Mouse (Mus musculus) heart, embryonic 13.5 days (tissue): ENCODE measurements at regions not wholly inside any gene's neighbourhood (a gene's known extent, or its start where the extent isn't known, plus 50 kb on each side); places are given as distances from the start of the nearest gene placed in this dataset.

ENCODE experiments used
- ATAC-seq: fragments of 200-750 bp; cut with Nextera tagmentation; 2 replicates; pipeline ENCODE4 v1.8.0; 2017; ENCODE audit warnings: moderate TSS enrichment; ENCODE audit not compliant: insufficient number of reproducible peaks, low FRiP score, low TSS enrichment; ENCODE audit errors: extremely low read depth
- H3K27ac ChIP-seq: fragments of 300-500 bp; sonication (generic); replicated peaks from 2 replicates; pipeline ENCODE4 v1.5.1; 2015; ENCODE audit warnings: moderate library complexity, mild to moderate bottlenecking, inconsistent platforms
- H3K27me3 ChIP-seq: fragments of 300-500 bp; sonication (generic); replicated peaks from 2 replicates; pipeline ENCODE4 v1.6.1; 2015; ENCODE audit warnings: mild to moderate bottlenecking, inconsistent platforms
- H3K36me3 ChIP-seq: fragments of 300-500 bp; sonication (generic); 2 replicates; pipeline ENCODE4 v1.6.1; 2015; ENCODE audit warnings: mild to moderate bottlenecking, inconsistent platforms
- H3K4me1 ChIP-seq: fragments of 300-500 bp; sonication (generic); 2 replicates; pipeline ENCODE4 v1.6.1; 2015; ENCODE audit warnings: inconsistent platforms
- H3K4me2 ChIP-seq: fragments of 300-500 bp; sonication (generic); 2 replicates; pipeline ENCODE4 v1.6.1; 2015; ENCODE audit warnings: inconsistent platforms, mild to moderate bottlenecking, moderate library complexity
- H3K4me3 ChIP-seq: fragments of 300-500 bp; sonication (generic); 2 replicates; pipeline ENCODE4 v1.5.1; 2015; ENCODE audit warnings: moderate library complexity, mild to moderate bottlenecking, inconsistent platforms
- H3K9ac ChIP-seq: fragments of 300-500 bp; sonication (generic); 2 replicates; pipeline ENCODE4 v1.6.1; 2015; ENCODE audit warnings: inconsistent platforms, mild to moderate bottlenecking, moderate library complexity
- H3K9me3 ChIP-seq: fragments of 300-500 bp; sonication (generic); 2 replicates; pipeline ENCODE4 v1.6.1; 2016; ENCODE audit warnings: inconsistent platforms
- WGBS: fragments of 180-500 bp; shearing (Covaris S2); methylation state at CpG from one replicate; pipeline ENCODE4 v1.1.7; 2015; ENCODE audit warnings: mixed read lengths; 5-methylcytosine and 5-hydroxymethylcytosine counted together

DNA sequence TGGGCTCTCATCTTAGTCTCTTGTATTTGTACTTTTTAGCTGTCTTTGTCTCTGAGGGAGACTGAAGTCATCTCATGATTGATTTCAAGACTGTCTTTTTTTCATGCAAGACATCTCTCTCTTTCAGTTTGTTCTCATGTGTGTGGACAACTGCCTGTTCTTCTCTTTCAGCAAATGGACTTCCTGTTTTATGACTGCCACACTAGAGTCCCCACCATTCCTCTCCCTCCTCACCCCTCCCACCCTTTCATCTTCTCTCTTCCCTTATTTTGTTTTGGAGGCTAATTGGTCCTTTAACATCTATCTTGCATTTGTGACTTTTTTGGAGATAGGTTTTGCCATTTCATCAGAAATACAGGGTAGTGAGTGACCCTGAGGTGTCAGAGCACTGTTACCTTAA, 311.8 kb upstream of the Gm5148 start:
- H3K4me3 ChIP-seq = no peak overlapping the region
- H3K9ac ChIP-seq = no peak overlapping the region
- H3K27me3 ChIP-seq = 0 out of 2 replicates have a peak, but pooled peaks cover 2% of the 10 kb centered on the region
- no peaks in the 10 kb centered on the region for H3K4me1 ChIP-seq
- no peaks in the 10 kb centered on the region for H3K36me3 ChIP-seq
- H3K4me2 ChIP-seq = no peak overlapping the region
- no peak for ATAC-seq
- H3K27ac ChIP-seq = no peak overlapping the region
- H3K9me3 ChIP-seq = no peaks in the 10 kb centered on the region

DNA sequence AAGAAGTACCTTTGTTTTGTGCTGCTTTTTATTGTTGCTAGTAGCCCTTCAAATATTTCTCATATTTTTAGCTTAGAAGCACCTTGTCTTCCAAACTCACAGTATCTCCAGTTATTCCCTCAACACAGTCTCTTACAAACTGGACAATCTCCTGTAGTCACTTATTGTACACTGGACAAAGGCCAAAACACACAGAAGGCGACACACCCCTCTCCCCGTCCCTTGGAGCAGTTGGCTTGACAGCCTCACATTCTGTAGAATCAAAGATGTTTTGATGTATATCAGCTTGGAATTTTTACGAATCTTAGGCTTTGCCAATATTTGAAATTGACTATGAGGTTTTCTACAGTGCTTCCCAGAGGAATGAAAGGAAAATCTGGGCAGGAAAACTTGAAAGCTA, 309.8 kb upstream of the Gm5148 start:
- Histone ChIP-seq H3K27ac (no peak overlapping the region), H3K9me3 (no peaks in the 10 kb centered on the region), H3K36me3 (no peaks in the 10 kb centered on the region), H3K4me3 (no peak overlapping the region), H3K27me3 (no peaks in the 10 kb centered on the region), H3K9ac (no peak overlapping the region), H3K4me1 (no peaks in the 10 kb centered on the region), H3K4me2 (no peak overlapping the region)
- ATAC-seq = no peak
- 49% methylated on average over 3 of the region's 3 CpGs for WGBS

DNA sequence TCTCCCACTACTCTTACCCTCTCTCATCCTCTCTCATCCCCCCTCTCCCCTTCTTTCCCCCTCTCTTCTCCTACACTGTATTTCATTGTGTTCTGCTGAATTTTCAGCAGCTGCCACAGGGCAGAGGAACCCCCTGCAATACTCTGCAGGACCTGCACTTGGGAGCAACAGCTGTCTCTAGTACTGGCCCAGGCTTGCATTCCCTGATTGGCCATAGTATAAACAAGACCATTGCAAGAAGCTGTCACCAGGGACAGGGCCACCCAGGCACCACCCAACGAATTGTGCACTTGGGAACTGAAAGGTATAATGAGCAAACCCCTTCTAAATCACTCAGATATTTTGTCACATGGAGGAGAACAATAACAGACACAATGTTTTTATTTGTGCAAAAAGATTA, 290.5 kb upstream of the Gm5148 start:
- no peak overlapping the region for H3K4me3 ChIP-seq
- no peaks in the 10 kb centered on the region for H3K9me3 ChIP-seq
- H3K36me3 ChIP-seq = no peaks in the 10 kb centered on the region
- H3K9ac ChIP-seq = no peak overlapping the region
- no peaks in the 10 kb centered on the region for H3K27me3 ChIP-seq
- WGBS = 43% methylated on average over 1 of the region's 1 CpGs
- no peak overlapping the region for H3K4me2 ChIP-seq
- no peak overlapping the region for H3K27ac ChIP-seq
- no peak for ATAC-seq
- peaks cover 4% of the 10 kb centered on the region for H3K4me1 ChIP-seq

DNA sequence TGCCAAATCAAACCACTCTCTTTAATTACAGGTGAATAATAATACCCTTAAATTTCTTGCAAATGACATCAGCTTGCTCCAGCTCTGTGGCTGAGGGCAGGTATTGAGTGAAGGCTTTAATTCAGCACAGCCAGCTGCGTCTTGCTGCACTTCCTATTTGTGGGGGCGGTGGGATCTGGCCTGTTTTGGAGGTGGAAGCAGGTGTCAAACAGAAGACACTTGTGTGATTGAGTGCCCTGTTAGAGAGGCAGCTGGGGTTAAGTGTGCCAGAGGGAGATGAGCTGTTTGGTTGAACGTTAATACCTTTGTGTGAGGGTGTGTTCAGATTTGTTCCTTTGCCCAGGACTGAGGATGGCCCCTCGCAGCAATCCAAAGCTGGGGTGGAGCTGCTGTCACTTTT, 284.9 kb upstream of the Gm5148 start:
- Histone ChIP-seq H3K4me1 (no peaks in the 10 kb centered on the region), H3K4me3 (no peak overlapping the region), H3K27ac (no peak overlapping the region), H3K9ac (no peak overlapping the region), H3K36me3 (no peaks in the 10 kb centered on the region), H3K9me3 (no peaks in the 10 kb centered on the region), H3K4me2 (no peak overlapping the region), H3K27me3 (no peaks in the 10 kb centered on the region)
- WGBS = 51% methylated on average over 4 of the region's 4 CpGs
- no peak for ATAC-seq

DNA sequence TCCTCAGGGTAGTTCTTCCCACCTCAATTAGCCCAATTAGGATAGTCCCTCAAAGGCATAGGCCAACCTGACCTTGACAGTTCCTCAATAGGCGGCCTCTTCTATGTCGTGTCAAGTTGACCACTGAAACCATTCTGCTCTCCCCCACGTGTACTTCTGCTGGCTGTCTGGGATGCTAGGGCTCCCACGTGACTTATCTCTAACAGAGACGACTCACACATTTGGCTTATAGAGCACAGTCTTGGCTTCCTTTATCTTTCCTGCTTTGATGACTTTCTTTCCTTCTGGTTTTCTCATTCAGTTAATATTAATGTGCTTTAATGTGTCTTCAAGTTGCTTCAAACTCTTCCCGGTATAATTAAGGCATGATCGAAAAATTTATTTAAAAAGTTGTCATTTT, 284.0 kb upstream of the Gm5148 start:
- Histone ChIP-seq H3K9ac (no peak overlapping the region), H3K4me3 (no peak overlapping the region), H3K4me2 (no peak overlapping the region), H3K4me1 (no peaks in the 10 kb centered on the region), H3K36me3 (no peaks in the 10 kb centered on the region), H3K27me3 (no peaks in the 10 kb centered on the region), H3K27ac (no peak overlapping the region), H3K9me3 (no peaks in the 10 kb centered on the region)
- 52% methylated on average over 7 of the region's 7 CpGs for WGBS
- ATAC-seq = no peak

- no peaks in the 10 kb centered on the region for H3K27me3 ChIP-seq
- no peaks in the 10 kb centered on the region for H3K9me3 ChIP-seq
- no peak overlapping the region for H3K4me2 ChIP-seq
- H3K9ac ChIP-seq = no peak overlapping the region
- no peak for ATAC-seq
- 68% methylated on average over 1 of the region's 1 CpGs for WGBS
- H3K27ac ChIP-seq = no peak overlapping the region
- no peak overlapping the region for H3K4me3 ChIP-seq
- no peaks in the 10 kb centered on the region for H3K4me1 ChIP-seq
- H3K36me3 ChIP-seq = no peaks in the 10 kb centered on the region
Measured at GRCm38 (mm10) chr3:38007626-38008025, 283.3 kb upstream of the Gm5148 start.

DNA sequence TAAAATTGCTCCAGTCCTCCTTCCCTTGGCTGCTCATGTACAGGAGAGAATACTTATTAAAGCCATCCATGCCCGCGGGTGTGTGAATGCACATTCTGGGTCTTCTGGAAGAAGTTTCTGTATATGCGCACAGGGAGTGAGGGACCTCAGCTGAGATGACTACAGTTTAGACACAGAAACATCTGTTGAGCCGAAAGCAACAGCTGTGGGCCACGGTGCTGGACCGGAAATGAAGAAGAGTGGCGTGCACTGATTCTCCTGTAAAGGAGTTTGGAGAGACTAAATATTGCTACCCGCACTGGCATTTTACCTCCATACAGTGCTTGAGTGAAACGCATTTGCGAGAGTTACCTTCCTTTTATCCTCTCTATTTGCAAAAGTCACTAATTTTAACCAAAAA, 278.0 kb upstream of the Gm5148 start:
- 86% methylated on average over 10 of the region's 10 CpGs for WGBS
- no peak overlapping the region for H3K9ac ChIP-seq
- ATAC-seq = no peak

DNA sequence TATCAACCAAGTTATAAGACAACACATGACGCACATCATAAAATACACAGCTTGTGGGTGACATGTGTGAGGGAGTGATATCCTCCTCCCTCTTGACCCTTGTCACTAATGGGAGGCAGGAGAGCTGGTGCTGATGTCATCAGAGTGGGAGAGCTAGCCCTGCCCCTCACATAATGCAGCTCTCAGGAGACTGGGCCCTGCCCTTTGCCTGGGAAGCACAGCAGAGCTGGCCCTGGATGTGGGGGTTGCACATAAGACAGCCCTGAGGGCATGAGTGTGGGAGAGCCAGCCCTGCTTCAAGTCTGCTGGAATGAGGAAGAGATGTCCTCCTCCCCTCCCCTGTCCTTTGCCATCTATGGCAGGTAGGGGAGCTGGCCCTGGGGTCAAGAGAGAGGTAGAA, 275.5 kb upstream of the Gm5148 start:
- H3K4me3 ChIP-seq = no peak overlapping the region
- 0 out of 2 replicates have a peak, but pooled peaks cover 2% of the 10 kb centered on the region for H3K9me3 ChIP-seq
- no peak overlapping the region for H3K9ac ChIP-seq
- H3K4me1 ChIP-seq = 0 out of 2 replicates have a peak, but pooled peaks cover 4% of the 10 kb centered on the region
- 88% methylated on average over 1 of the region's 1 CpGs for WGBS
- no peak for ATAC-seq
- H3K27me3 ChIP-seq = no peaks in the 10 kb centered on the region
- H3K4me2 ChIP-seq = no peak overlapping the region
- H3K27ac ChIP-seq = no peak overlapping the region
- H3K36me3 ChIP-seq = no peaks in the 10 kb centered on the region

More for the DNA sequence above, 278.0 kb upstream of the Gm5148 start:
- Histone ChIP-seq H3K4me3 (no peak overlapping the region), H3K9me3 (0 out of 2 replicates have a peak, but pooled peaks cover 2% of the 10 kb centered on the region), H3K4me1 (0 out of 2 replicates have a peak, but pooled peaks cover 4% of the 10 kb centered on the region), H3K27ac (no peak overlapping the region), H3K36me3 (no peaks in the 10 kb centered on the region), H3K27me3 (no peaks in the 10 kb centered on the region), H3K4me2 (no peak overlapping the region)

GRCm38 (mm10) chr3:37997998-37998397, 273.7 kb upstream of the Gm5148 start:
- Histone ChIP-seq H3K27ac (no peak overlapping the region), H3K9me3 (0 out of 2 replicates have a peak, but pooled peaks cover 2% of the 10 kb centered on the region), H3K36me3 (no peaks in the 10 kb centered on the region), H3K9ac (no peak overlapping the region), H3K27me3 (no peaks in the 10 kb centered on the region), H3K4me2 (no peak overlapping the region), H3K4me3 (no peak overlapping the region), H3K4me1 (0 out of 2 replicates have a peak, but pooled peaks cover 4% of the 10 kb centered on the region)
- ATAC-seq = no peak
- 71% methylated on average over 3 of the region's 3 CpGs for WGBS

DNA sequence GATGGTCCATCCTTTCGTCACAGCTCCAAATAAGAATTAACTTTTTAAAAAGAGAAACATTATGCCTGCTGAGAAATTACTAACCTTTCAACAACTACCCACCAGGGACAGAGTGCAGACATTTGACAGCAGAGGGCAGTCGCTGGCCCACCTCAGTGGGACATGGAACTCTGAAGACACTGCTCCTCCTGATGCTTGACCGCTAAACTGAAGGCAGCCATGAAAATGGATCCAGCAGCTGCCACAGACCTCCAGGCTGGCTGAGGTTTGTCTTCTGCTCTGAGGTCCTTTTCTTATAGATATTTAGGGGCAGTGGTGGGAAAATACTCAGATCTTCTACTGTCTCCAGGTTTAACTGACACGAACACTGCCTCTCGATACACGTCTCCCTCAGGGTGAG, 265.7 kb upstream of the Gm5148 start:
- Histone ChIP-seq H3K4me2 (no peak overlapping the region), H3K4me1 (0 out of 2 replicates have a peak, but pooled peaks cover 7% of the 10 kb centered on the region), H3K9me3 (no peaks in the 10 kb centered on the region), H3K9ac (no peak overlapping the region), H3K36me3 (no peaks in the 10 kb centered on the region), H3K4me3 (no peak overlapping the region), H3K27ac (no peak overlapping the region), H3K27me3 (no peaks in the 10 kb centered on the region)
- no peak for ATAC-seq
- 84% methylated on average over 6 of the region's 6 CpGs for WGBS

GRCm38 (mm10) chr3:37987775-37988505, 263.6 kb upstream of the Gm5148 start:
- WGBS = 57% methylated on average over 20 of the region's 20 CpGs
- no peak for ATAC-seq
- H3K27me3 ChIP-seq = no peaks in the 10 kb centered on the region
- no peaks in the 10 kb centered on the region for H3K9me3 ChIP-seq
- H3K27ac ChIP-seq = no peak overlapping the region
- no peak overlapping the region for H3K4me2 ChIP-seq
- no peak overlapping the region for H3K9ac ChIP-seq
- no peak overlapping the region for H3K4me3 ChIP-seq
- H3K36me3 ChIP-seq = no peaks in the 10 kb centered on the region
- H3K4me1 ChIP-seq = 0 out of 2 replicates have a peak, but pooled peaks cover 7% of the 10 kb centered on the region
